Mouse (Mus musculus) midbrain, embryonic 14.5 days (tissue): ENCODE measurements at regions not wholly inside any gene's neighbourhood (a gene's known extent, or its start where the extent isn't known, plus 50 kb on each side); places are given as distances from the start of the nearest gene placed in this dataset.
A peak's percentile ranks its signal among the peaks of the same experiment; 100 is the strongest.

ENCODE experiments used
- ATAC-seq: fragments of 200-750 bp; cut with Nextera tagmentation; 2 replicates; pipeline ENCODE4 v1.8.0; 2017; ENCODE audit warnings: moderate number of reproducible peaks, moderate library complexity; ENCODE audit not compliant: low FRiP score, low TSS enrichment
- DNase-seq: peaks from one replicate; pipeline ENCODE4 v3.0.0-alpha.2; 2015
- H3K27ac ChIP-seq: fragments of 300-500 bp; sonication (generic); replicated peaks from 2 replicates; pipeline ENCODE4 v1.5.1; 2014; ENCODE audit warnings: mild to moderate bottlenecking, low read depth, low read length, moderate library complexity
- H3K27me3 ChIP-seq: fragments of 300-500 bp; sonication (generic); 2 replicates; pipeline ENCODE4 v1.6.1; 2014; ENCODE audit warnings: low read length, control low read depth, mixed read lengths; ENCODE audit not compliant: control insufficient read depth, insufficient read depth
- H3K36me3 ChIP-seq: fragments of 300-500 bp; sonication (generic); 2 replicates; pipeline ENCODE4 v1.6.1; 2014; ENCODE audit warnings: low read length, control low read depth; ENCODE audit not compliant: control insufficient read depth, insufficient read depth
- H3K4me1 ChIP-seq: fragments of 300-500 bp; sonication (generic); 2 replicates; pipeline ENCODE4 v1.6.1; 2014; ENCODE audit warnings: mild to moderate bottlenecking, antibody characterized with exemption, low read length, control low read depth; ENCODE audit not compliant: control insufficient read depth, insufficient read depth
- H3K4me2 ChIP-seq: fragments of 300-500 bp; sonication (generic); 2 replicates; pipeline ENCODE4 v1.6.1; 2014; ENCODE audit warnings: mild to moderate bottlenecking, low read length, moderate library complexity
- H3K4me3 ChIP-seq: fragments of 300-500 bp; sonication (generic); replicated peaks from 2 replicates; pipeline ENCODE4 v1.5.1; 2014; ENCODE audit warnings: low read depth, low read length
- H3K9ac ChIP-seq: fragments of 300-500 bp; sonication (generic); replicated peaks from 2 replicates; pipeline ENCODE4 v1.6.1; 2014; ENCODE audit warnings: mild to moderate bottlenecking, low read length, moderate library complexity
- H3K9me3 ChIP-seq: fragments of 300-500 bp; sonication (generic); 2 replicates; pipeline ENCODE4 v1.6.1; 2016; ENCODE audit warnings: low read length, control low read depth, mixed read lengths; ENCODE audit not compliant: control insufficient read depth
- WGBS: fragments of 180-500 bp; shearing (Covaris S2); extraction: QIAGEN DNeasy Blood & Tissue Kit; methylation state at CpG from one replicate; pipeline ENCODE4 v1.1.7; 2014; 5-methylcytosine and 5-hydroxymethylcytosine counted together

DNA sequence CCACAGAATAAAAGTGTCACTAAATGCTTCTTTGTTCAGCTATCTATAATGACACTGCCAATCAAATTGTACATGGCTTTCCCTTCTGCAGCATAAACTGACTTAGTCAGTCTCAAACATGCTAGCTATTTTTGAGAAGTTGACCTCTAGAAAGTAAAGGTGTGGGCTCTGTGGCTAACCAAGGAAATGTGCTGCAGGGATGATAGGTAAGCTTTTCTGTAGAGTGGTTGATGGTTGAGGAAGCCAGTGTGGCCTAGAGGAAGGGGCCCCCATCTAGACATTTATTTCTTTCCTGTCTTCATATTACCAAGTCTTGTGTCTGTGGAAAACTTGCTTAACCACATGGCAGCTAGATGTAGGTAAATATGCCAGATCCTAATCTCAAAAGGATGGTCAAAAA, 483.4 kb downstream of the Car8 start:
- no peak overlapping the region for H3K27ac ChIP-seq
- H3K27me3 ChIP-seq: no peaks in the 10 kb centered on the region
- H3K9me3 ChIP-seq: no peaks in the 10 kb centered on the region
- no peaks in the 10 kb centered on the region for H3K36me3 ChIP-seq
- no peak overlapping the region for H3K9ac ChIP-seq
- no peak overlapping the region for H3K4me3 ChIP-seq
- no peak for DNase-seq
- H3K4me1 ChIP-seq: no peaks in the 10 kb centered on the region
- no peak overlapping the region for H3K4me2 ChIP-seq
- no peak for ATAC-seq

- Histone ChIP-seq H3K9ac (no peak overlapping the region), H3K27ac (no peak overlapping the region), H3K36me3 (no peaks in the 10 kb centered on the region), H3K4me3 (no peak overlapping the region), H3K4me2 (no peak overlapping the region), H3K9me3 (no peaks in the 10 kb centered on the region), H3K4me1 (no peaks in the 10 kb centered on the region), H3K27me3 (no peaks in the 10 kb centered on the region)
- no peak for ATAC-seq
- WGBS: 86% methylated on average over 4 of the region's 4 CpGs
- DNase-seq: no peak
Observed at GRCm38 (mm10) chr4:7753931-7754330, 484.9 kb downstream of the Car8 start.

GRCm38 (mm10) chr4:7751208-7751607, 487.6 kb downstream of the Car8 start:
- Histone ChIP-seq H3K27me3 (no peaks in the 10 kb centered on the region), H3K36me3 (no peaks in the 10 kb centered on the region), H3K4me1 (no peaks in the 10 kb centered on the region), H3K9ac (no peak overlapping the region), H3K4me3 (no peak overlapping the region), H3K27ac (no peak overlapping the region), H3K4me2 (no peak overlapping the region), H3K9me3 (no peaks in the 10 kb centered on the region)
- WGBS: 92% methylated on average over 1 of the region's 1 CpGs
- no peak for DNase-seq
- ATAC-seq: no peak

- H3K4me1 ChIP-seq: no peaks in the 10 kb centered on the region
- no peak overlapping the region for H3K4me3 ChIP-seq
- H3K27ac ChIP-seq: no peak overlapping the region
- no peak overlapping the region for H3K4me2 ChIP-seq
- no peaks in the 10 kb centered on the region for H3K27me3 ChIP-seq
- no peaks in the 10 kb centered on the region for H3K36me3 ChIP-seq
- DNase-seq: no peak
- H3K9ac ChIP-seq: no peak overlapping the region
- no peak for ATAC-seq
- no peaks in the 10 kb centered on the region for H3K9me3 ChIP-seq
Observed at GRCm38 (mm10) chr4:7722893-7723292, 515.9 kb downstream of the Car8 start.

- no peaks in the 10 kb centered on the region for H3K36me3 ChIP-seq
- H3K4me1 ChIP-seq: no peaks in the 10 kb centered on the region
- WGBS: 93% methylated on average over 4 of the region's 4 CpGs
- no peak for DNase-seq
- H3K27me3 ChIP-seq: no peaks in the 10 kb centered on the region
- no peak overlapping the region for H3K27ac ChIP-seq
- ATAC-seq: no peak
- H3K9me3 ChIP-seq: no peaks in the 10 kb centered on the region
- H3K4me2 ChIP-seq: no peak overlapping the region
- H3K9ac ChIP-seq: no peak overlapping the region
- H3K4me3 ChIP-seq: no peak overlapping the region
Observed at GRCm38 (mm10) chr4:7688516-7688915, 550.3 kb downstream of the Car8 start.

DNA sequence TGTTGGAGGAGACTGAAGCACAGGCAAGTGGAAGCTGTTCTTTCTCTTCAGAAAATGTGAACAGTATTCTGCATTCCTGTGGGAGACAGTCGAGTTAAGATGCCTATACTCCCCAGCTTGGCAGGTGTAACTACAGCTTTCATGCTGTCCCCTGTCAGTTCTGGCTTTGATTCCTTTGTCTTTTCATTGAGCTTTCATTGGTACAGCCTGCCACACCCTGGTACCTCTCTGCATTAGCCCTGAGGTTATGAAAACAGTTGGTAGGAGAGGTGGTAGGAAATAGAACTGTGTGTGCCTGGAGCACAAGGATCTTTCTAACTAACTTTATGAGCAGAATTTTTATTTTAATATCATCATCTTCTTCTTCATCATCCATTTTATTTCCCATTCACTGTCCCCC, 551.6 kb downstream of the Car8 start:
- Histone ChIP-seq H3K4me1 (no peaks in the 10 kb centered on the region), H3K9ac (no peak overlapping the region), H3K27ac (no peak overlapping the region), H3K4me2 (no peak overlapping the region), H3K4me3 (no peak overlapping the region), H3K27me3 (no peaks in the 10 kb centered on the region), H3K36me3 (no peaks in the 10 kb centered on the region), H3K9me3 (no peaks in the 10 kb centered on the region)
- DNase-seq: no peak
- ATAC-seq: no peak
- WGBS: 67% methylated on average over 1 of the region's 1 CpGs

GRCm38 (mm10) chr4:7670795-7671105, 568.1 kb downstream of the Car8 start:
- H3K36me3 ChIP-seq: no peaks in the 10 kb centered on the region
- ATAC-seq (no peak), DNase-seq (no peak)
- H3K27me3 ChIP-seq: no peaks in the 10 kb centered on the region
- 93% methylated on average over 4 of the region's 4 CpGs for WGBS
- no peaks in the 10 kb centered on the region for H3K4me1 ChIP-seq
- H3K4me3 ChIP-seq: no peak overlapping the region
- H3K9me3 ChIP-seq: no peaks in the 10 kb centered on the region
- H3K9ac ChIP-seq: no peak overlapping the region
- H3K4me2 ChIP-seq: no peak overlapping the region
- H3K27ac ChIP-seq: no peak overlapping the region

DNA sequence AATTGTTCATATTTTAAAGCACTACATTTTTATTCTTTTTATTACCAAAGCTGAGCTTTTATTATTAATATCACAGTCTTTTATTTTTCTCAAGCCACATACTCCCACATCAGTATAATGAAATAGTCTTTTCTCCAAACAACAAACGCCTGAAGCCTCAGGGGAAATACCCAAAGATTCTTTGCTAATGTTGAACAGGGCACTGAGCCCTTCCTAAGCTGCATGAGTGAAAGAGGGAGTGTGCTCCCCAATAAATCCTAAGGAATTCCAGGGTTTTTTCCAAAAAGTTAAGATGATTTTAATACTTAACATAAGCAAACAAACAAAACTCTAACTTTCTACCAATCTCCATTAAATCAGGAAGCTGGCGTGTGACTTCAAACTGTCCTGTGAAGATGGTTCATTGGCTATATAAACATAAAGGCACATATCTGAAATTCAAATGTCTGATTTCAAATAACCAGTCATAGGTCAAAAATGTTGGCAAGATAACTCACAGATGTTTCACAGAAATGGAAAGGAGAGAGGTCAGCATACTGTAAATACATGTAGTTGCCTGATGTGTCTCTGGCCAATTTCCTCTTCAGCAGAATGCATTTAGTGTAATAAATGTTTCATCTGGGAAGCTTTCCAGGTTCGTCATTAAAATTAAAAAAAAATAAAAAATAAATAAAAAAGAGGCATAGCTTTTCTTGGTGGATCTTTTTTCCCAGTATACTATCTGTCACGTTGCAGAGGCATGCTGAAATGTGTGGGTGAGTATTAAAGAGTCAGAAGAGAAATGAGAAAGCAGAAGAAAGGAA, 568.6 kb downstream of the Car8 start:
- H3K4me2 ChIP-seq: no peak overlapping the region
- 74% methylated on average over 4 of the region's 4 CpGs for WGBS
- no peak for DNase-seq

GRCm38 (mm10) chr4:7666935-7667594, 571.8 kb downstream of the Car8 start:
- Histone ChIP-seq H3K27me3 (no peaks in the 10 kb centered on the region), H3K4me1 (no peaks in the 10 kb centered on the region), H3K4me3 (no peak overlapping the region), H3K4me2 (no peak overlapping the region), H3K9ac (no peak overlapping the region), H3K27ac (no peak overlapping the region), H3K36me3 (no peaks in the 10 kb centered on the region), H3K9me3 (no peaks in the 10 kb centered on the region)
- DNase-seq: peak; percentile 35
- WGBS: 85% methylated on average over 7 of the region's 7 CpGs
- no peak for ATAC-seq

More for the DNA sequence above, 568.6 kb downstream of the Car8 start:
- H3K27me3 ChIP-seq: no peaks in the 10 kb centered on the region
- H3K36me3 ChIP-seq: no peaks in the 10 kb centered on the region
- no peak overlapping the region for H3K27ac ChIP-seq
- H3K4me1 ChIP-seq: no peaks in the 10 kb centered on the region
- no peak for ATAC-seq
- no peak overlapping the region for H3K9ac ChIP-seq
- H3K4me3 ChIP-seq: no peak overlapping the region
- H3K9me3 ChIP-seq: no peaks in the 10 kb centered on the region
